Mouse (Mus musculus): ENCODE measurements around the gene Ncln.
"Not testable (repeated sequence)": the region's sequence is repeated elsewhere in the genome, so short reads cannot be mapped to it uniquely, and the experiment has no call there.

Ncln gene

DNA sequence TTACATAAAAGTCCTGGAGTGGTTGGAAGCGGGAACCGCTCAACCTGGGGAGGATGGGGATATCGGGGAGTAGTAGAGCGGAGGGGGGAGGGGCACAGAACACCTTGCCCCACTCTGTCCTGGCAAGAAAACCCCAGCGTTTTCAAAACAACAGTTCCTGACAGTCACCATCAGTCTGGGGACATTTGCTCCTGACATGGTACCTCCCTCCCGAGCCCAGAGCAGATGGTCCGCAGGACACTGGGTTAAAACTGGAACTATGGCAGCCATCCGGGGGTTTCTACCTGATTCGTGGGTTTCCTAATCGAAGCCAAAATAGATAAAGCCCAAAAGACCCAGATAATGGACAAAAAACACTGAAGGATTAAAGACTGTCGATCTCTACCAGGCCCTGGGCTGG, 35.2 kb downstream of the Ncln start:
- no peak for DNase-seq

DNA sequence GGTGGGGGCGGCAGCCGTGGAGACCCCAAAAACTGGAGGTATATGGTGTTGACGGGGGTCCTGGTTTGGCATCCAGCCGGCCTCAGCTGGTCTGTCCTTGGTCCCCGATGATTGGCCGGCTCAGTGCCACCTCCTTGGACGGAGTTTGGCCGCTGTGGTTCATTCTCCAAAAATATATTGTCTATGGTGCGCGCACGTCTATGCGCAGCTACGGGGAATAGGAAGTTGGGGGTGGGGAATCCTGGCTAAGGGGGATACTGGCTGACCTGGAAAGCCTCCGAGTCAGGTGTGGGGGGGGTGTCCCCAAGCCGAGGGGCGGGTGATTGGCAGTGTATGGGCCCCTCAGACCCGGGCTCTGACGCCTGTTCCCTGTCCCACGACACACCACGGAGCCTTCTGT, 35.7 kb downstream of the Ncln start:
- no peak for DNase-seq

- no peak for DNase-seq
These were observed 36.8 kb downstream of the Ncln start for GRCm38 (mm10) chr10:81459399-81459798.

DNA sequence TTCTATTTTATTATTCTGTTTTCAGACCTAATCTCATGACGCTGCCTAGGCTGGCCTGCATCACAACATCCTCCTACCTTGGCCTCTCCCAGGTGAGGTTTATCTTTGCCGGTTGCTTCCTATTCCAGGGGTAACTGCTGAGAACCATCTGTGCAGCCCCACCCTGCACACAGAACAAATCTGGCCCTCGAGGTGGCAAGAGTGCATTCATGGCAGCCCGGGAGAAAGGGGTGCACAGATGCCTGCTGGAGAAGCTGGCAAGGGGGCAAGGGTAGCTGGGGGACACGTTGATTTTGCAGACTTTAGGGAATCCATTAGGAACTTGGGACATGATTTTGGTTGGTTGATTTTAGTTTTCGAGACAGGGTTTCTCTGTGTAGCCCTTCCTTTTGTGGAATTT, 37.9 kb downstream of the Ncln start:
- no peak for DNase-seq

DNA sequence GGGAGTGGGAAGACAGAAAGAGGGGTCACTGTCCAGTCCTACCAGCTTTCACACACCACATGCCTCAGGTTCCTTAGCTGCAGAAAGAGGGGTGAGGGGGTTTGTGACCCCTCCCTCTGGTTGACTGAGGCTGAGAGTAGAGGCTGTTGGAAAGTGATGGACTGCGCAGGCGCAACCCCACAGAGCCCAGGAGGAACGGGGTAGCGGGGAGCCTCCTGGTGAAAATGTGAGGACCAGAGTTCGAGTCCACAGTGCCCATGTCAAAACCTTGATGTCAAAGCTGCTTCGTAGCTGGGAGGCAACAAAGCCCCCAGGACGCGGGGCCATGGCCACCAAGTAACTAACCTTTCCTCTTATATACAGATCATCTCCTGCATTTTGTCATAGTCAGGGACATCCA, 38.6 kb downstream of the Ncln start:
- DNase-seq, result no peak

DNA sequence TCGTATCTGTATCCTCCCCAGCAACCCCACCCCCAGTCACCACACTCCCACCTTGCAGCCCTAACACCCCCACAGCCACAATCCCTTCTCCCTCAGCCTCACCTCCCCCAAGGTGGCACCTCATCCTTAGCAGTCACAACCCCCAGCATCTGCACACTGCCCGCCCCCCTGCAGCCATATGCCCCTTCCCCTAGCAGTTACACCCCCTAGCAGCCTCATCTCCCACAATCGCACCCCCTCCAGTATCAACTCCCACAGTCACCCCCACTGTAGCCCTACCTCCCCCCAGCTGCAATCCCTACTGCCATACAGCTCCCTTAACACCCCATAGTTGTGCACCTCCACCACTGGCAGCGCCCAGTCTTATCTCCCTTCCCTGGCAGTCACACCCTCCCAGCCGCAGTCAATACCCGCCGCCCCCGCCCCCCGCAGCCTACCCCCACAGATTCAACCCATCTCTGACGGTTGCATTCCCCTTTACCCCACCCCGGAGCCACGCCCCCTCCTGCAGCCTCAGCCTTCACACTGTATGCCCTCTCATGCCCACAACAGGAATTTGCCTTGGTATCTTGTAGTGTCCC, 39.1 kb downstream of the Ncln start:
- DNase-seq, result no peak

DNA sequence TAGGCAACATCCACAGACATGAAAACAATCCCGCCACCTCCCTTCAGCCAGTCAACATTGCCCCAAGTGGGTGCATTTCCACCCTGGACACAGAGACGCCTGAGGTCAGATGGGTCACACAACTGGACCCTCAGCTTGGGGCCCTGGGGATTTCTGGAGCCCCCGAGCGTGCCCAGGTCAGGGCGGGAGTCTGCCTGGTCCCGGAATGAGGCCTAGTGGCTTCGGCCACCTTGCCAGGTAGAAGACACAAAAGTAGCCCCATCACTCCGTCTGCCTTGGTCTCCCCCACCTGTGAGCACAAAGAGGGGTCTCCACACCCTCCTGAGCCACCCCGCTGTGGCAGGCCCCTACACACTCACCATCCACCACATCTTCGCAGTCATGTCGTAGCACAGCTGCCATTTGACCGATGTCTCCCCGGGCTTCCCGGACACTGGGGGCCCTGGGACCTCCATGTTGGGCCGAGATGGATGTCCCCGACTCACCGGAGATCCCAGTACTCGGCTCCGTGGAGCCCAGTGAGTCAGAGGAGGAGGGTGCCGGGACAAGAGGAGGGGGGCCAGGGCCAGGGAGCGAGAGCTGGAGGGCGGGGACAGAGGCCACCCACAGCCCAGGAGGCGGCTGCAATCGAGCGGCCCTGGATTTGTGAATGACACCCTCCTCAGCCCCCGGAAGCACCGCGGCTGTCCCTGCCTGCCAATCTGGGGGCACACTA, 40.9 kb downstream of the Ncln start, which contains the start of gene Nfic:
Gene Nfic, minus strand, starts transcription at position 455 of the 715 bp plus-strand sequence.
- no peak for DNase-seq

- DNase-seq, result no peak
These were observed 42.1 kb downstream of the Ncln start for GRCm38 (mm10) chr10:81454106-81454505.

GRCm38 (mm10) chr10:81452947-81453288, 43.3 kb downstream of the Ncln start:
- peak; percentile 35 for DNase-seq

DNA sequence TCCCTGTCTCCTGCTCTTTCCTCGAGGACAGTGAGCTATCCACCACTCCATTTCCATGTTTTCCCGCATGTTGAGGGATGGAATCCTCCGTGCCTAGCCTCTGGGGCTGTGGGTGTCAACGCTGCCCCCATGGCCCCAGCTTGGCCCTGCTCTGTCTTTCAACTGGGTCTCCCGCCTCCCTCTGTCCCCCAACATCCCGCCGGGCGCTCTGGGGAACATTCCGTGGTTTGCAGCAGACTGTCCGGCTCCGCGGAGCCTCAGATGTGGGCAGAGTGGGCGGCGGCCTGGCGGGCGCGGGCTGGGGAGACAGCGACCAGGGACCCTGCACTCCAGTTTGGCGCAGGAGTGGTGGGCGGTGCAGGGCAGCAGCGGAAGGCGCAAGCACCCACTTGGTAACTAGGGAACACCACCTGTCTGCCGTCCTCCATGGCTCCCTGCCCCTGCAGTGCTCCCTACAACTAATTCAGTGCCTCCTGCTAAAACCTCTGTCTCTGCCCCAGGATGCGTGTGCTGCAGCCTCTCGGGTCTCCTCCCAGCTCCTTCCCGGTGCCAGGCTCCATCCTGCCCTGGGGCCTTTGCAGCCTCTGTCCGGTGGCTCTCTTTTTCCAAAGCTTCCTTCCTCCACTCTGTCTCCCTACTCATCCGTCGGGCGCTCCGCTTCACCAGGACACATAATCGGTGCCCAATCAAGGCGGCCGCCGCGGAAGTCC, 43.8 kb downstream of the Ncln start:
- DNase-seq, result no peak

DNA sequence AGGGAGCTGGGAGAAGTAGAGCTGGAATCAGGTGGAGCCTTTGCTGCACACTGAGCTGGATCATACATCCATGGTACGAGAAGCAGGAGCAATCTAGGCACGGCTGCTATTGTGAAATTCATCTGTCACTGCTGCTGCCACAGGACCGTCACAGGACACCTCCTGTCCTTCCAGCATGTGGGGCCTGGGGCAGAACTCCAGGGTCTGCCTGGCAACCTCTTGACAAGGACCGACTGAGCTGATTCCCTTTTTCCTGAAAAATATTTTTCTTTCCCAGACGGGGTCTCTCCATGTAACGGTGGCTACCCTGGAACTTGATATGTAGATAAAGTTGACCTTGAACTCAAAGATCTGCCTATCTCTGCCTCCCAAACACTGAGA, 44.8 kb downstream of the Ncln start:
- no peak for DNase-seq

- no peak for DNase-seq
These were observed 45.4 kb downstream of the Ncln start for GRCm38 (mm10) chr10:81450641-81451364.

DNA sequence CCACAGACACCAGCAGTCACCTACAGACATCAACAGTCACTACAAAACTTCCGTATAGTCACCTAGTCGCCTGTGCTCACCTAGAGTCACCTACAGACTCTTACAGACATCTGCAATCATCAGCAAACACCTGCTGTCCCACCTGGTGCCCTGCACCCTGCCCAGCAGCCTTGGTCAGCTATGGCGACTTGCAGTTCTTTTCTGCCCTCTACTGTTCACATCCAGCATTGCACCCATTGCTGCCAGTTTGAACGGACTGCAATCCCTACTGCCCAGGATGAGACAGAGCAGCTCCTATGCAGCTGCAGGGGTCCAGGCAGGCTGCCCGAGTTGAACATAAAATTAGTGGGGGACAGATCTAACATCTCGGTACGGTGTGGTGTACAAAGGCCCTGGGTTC, 46.1 kb downstream of the Ncln start:
- peak; percentile 93 for DNase-seq

- DNase-seq, result not testable (repeated sequence)
These were observed 50.7 kb downstream of the Ncln start for GRCm38 (mm10) chr10:81445516-81445915.

DNA sequence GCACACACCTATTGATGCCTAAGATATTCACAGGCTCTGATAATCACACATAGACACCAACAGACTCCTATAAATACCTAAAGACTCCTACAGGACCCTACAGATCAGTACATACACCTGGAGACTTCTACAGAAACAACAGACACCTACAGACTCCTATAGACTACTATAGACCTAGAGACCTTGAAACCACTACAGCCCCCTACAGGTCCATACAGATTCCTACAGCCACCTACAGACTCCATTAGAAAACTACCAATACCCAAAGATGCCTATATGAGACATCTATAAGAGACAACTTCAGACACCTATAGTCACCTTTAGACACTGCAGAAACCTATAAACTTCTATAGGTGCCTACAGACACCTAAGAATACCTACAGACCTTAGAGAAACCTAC, 55.2 kb downstream of the Ncln start:
- peak; percentile 61 for DNase-seq

All from lung, postnatal 36 days (tissue).